Mouse (Mus musculus) urinary bladder, adult 18-20 months (tissue): ENCODE results near the gene Kncn.

Experiments
- DNase-seq, 2 experiments: peaks; one replicate each; pipeline ENCODE4 v3.0.0; 2022; ENCODE audit warnings: low spot score in 2 of 2, mixed read lengths in 2 of 2

Gene Kncn

DNA sequence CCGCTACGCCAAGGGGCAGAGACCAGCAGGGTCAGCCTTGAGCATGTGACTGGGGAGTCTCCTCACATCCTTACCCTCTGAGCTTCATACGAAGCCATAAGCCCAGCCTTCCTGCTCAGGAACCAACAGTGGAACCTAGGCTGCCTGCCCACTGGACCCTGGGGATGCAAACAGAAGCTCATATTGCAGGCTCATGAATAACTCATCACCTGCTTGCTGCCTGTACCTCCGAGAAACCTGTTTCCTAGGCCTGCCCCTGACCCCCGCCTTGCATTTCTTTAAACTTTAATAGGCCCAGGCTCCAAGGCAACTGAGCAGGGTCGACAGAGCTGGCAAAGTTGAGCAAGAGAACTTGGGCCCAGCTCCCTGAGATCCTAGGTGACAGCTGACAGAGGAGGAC, at the start of gene Kncn:
Gene Kncn, plus strand, starts transcription at position 379 of the 400 bp plus-strand sequence.
- DNase-seq: no peak

- DNase-seq: no peak
Measured at GRCm38 (mm10) chr4:115835576-115835975, 48.6 kb upstream of the Kncn start.

DNA sequence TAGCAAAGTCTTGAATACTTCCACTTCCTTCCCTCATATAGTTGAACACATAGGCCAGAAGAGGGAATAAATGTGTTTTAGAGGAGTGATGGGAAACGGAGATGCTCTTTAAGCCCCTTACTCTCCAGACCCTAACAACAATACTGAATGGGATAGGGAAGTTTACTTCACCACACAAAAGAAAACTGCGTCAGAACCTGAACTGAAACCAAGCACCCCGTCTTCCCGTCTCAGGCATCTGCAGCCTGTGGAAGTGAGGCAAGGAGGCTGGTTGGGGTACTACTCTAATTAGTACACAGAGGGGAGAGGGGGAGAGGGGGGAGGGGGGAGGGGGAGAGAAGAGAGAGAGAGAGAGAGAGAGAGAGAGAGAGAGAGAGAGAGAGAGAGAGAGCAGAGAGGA, 46.0 kb upstream of the Kncn start:
- no peak for DNase-seq

DNA sequence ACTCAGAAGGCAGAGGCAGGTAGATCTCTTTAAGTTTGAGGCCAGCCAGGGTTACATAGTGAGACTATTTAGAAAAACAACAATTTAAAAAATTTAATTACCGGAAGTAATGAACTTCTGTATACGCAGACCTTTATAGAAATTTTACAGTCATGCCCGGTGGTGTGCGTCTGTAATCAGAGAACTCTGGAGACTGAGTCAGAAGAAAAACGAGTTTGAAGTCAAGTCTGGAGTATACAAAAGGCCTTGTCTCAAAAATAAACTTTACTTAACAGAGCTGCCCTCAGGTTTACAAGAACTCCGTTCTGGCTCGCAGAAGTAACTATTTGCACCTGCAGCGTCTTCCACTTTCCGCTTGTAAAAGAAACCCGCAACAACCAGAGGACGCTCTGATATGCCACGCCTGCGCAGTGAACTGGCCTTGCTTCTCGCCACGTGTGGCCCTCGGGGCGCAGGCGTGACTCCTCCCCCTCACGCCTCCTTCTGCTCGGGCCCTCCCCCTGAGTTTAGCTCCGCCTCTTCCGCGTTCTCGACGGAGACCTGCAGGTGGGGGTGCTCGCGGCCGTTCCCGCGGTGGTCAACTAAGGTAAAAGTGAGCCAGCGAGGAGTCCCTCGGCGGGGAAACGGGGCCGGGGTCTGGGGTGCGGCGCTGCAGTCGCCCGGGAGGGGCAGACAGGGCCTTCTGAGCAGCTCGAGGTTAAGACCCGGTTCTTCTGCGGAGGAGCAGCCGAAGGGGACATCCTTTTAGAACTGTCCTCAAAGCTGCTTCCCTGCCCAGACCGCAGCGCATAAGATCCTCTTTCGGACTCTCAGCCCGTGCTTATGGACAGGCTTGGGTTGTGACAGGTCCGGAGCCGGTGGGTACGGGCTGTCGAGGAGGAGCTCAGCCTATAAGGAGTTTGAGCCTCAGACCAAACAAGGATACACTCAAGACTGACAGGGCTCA, 45.2 kb upstream of the Kncn start, which contains the start of gene Mknk1:
Gene Mknk1, plus strand, starts transcription at position 503 of the 946 bp plus-strand sequence.
- DNase-seq: peak; percentile 83 to 88

DNA sequence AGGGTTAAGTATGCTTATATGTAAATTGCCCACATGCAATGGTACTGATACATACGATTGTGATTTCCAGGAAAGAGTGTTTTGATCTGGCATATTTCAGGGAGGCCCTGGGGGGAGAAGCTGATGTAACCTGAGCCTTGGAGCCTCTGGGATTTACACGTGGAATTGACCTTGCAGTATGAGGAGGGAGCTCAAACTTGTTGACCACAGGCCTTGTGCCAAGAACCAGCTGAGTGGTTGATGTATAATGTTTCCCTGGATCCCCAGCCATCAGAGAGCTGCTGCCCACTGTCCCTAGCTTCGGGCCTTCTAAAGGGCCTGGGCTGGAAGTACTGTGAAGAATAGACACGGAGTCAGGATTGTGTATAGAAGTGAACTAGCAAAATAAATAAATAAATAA, 44.2 kb upstream of the Kncn start:
- no peak for DNase-seq

- no peak for DNase-seq
Measured at GRCm38 (mm10) chr4:115840842-115841241, 43.4 kb upstream of the Kncn start.

GRCm38 (mm10) chr4:115846656-115847055, 37.5 kb upstream of the Kncn start:
- no peak for DNase-seq

DNA sequence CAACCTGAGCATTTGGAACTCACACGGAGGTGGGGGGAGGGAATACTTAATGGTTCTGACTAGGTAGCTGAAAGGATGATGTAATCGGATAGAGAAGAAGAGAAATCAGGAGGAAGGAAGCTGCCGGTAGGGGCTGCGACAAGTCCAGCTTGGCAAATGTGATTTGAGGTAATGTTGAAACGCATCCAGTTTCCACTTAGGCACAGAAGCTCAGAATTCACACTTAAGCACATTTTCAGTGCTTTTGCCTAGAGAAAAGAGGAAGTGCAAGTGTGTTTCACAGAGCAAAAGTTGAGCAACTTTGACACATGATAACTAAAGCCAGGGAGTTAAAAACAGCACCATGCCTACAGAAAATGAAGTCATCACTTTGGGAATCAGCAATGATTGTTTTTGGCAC, 36.8 kb upstream of the Kncn start:
- no peak for DNase-seq

DNA sequence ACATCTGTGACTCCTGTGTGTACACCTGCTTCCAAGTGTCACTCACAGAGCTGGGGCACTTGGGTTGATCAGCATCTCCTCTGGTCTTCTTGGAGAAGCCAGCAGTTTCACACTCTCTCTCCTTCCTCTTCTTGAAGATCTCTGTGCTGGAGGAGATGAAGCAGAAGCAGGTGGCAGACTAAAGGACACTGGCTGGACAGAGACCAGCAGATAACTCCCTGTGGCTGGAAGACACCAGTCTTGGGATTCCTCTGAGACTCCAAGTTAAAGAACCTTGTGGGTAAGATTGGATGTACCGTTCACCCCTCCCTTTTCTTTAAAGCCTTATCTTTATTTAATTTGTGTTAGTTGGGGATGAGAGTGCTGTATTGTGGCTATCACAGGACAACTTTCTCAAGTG, 36.1 kb upstream of the Kncn start:
- no peak for DNase-seq

DNA sequence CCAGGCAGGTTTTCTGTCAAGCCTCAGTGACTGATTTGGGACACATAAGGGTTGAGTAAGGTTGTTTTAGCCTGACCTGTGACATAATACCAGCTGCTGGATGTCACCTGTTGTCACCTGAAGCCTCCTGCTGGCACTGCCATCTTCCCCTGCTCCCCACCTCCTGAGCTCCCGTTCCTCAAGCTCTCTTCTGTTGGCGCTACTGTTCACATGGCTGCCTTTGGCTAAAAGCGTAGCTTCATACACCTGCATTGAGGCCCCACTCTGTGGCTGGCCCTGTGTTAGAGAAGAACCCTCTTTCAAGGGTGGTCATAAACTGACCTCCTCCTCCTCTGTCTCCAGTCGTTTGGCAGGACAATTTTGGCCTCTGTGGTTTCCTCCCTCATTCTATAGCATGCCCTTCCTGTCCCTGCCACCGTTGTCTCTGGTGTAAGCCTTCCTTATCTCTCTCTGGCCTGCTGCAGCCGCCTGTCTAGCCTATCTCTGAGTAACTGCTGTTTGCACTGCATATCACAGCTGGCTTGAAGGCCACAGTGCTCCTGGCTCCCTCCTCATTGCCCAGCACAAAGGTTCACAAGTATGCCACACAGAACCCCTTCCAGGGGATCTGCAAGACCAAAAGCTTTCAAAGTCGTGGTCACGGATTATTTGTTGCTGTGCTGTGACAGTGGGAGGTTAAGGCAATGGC, 35.1 kb upstream of the Kncn start:
- DNase-seq: no peak

DNA sequence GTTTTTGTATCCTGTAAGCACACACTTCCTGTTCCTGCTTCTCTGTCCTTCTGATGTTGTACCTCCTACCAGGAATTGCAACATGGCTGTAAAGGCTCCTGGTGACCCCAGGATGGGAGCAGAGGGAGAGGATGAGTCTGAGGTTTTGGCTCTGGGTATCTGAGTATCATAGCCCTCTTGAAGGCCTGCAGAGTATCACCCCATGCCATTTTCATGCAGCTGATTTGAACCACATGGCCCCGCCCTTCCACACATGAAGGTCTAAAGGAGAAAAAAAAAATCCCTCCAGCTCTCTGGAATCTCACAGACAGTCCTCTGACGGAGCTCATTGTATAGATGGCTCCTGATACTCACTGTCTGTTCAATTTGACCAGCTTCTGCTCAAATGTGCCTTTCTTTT, 34.1 kb upstream of the Kncn start:
- DNase-seq: no peak

DNA sequence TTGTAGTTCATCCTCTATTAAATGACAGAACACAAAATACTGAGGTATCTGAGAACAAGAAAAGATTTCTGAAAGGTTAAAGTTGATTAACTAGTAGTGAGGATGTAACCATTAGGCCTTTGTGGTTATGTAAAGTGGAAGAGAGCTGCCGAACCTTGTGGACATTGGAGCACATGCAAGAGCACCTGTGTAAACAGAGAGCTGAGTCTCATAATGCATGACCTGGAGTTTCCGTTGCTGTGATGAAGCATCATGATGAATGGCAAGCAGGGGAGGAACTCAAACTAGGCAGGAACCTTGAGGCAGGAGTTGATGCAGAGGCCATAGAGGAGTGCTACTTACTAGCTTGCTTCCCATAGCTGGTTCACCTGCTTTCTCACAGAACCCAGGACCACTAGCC, 33.6 kb upstream of the Kncn start:
- DNase-seq: no peak

GRCm38 (mm10) chr4:115851569-115851968, 32.6 kb upstream of the Kncn start:
- DNase-seq: no peak

DNA sequence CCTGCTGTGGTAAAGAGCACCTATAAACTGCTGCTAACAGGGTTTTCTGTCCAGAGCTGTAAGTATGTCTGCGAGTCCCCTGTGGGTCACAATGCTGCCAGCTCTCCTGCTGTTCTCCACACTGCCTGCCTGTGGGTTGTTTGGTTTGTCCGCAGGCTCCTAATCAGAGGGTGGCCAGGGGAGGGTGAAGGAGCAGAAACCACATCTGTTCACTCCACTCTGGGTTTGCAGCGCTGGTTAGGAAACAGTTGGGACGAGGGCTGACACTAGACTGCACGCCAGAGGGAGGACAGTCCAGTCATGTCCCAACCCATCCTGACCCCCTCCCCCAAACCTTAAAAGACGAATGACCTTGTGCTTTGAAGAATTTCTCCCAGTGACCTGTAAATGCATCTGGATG, 29.1 kb upstream of the Kncn start:
- no peak for DNase-seq

GRCm38 (mm10) chr4:115855609-115856008, 28.6 kb upstream of the Kncn start:
- DNase-seq: no peak

- no peak for DNase-seq
Measured at GRCm38 (mm10) chr4:115856282-115856681, 27.9 kb upstream of the Kncn start.

GRCm38 (mm10) chr4:115857293-115857883, 26.8 kb upstream of the Kncn start:
- DNase-seq: no peak

DNA sequence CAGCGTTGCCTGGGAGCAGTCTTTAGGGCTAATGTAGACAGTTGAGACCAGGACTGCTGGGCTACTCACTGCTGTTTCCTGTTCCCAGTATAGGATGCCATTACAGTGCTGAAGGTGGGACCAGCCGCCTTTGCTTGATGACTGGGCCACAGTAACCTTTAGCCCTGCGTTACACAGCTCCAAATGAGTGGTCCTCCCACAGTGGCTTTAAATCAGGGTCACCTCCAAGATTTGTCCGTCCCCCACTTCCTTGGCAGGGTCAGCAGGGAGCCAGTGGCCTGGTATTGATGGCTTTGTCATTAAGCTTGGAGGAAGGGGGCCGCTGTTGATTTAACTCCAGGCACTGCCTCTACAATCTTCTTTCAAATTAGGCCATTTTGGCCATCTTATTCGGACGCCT, 20.8 kb upstream of the Kncn start:
- no peak for DNase-seq

DNA sequence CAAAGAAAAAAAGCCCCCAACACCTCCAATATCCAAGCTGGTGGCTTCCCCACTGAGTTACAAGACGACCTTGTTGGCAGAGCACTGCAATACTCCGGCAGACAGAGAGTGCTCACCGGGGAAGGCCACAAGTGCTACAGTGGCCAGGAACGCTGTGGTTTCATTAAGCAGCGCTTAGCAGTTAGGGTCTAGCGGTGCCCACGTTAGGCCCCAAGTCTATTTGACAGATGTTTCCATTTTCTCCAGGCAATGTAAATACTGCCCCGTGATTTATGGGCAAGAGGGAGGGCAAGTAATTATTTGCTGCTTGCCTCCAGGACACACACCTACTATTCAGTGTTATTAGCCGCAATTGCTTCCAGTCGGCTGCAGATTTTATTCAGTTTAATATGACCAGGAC, 20.3 kb upstream of the Kncn start:
- DNase-seq: no peak

- no peak for DNase-seq
Measured at GRCm38 (mm10) chr4:115869512-115870210, 14.5 kb upstream of the Kncn start.

DNA sequence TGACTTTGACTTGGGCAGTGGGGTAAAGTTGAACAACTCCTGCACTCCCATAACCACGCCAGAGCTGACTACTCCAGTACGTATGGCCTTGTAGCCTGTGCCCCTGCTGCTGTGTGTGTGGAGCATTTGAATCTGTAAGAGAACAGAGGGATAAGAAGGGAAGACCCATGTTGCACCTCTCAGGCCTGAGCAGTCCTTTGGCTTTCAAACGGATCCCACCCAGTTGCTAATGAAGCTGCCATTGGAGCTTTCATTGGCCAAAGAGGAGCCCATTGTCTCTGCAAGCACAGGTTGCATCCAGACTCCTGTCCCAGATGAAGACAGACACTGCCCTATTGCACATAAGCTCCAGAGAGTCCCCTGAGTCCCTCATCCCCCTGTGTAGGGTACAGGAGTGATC, 11.0 kb upstream of the Kncn start:
- DNase-seq: no peak

- DNase-seq: no peak
Measured at GRCm38 (mm10) chr4:115878216-115878678, 6.0 kb upstream of the Kncn start.
